Mouse (Mus musculus): ENCODE measurements at regions not wholly inside any gene's neighbourhood (a gene's known extent, or its start where the extent isn't known, plus 50 kb on each side); places are given as distances from the start of the nearest gene placed in this dataset.

DNA sequence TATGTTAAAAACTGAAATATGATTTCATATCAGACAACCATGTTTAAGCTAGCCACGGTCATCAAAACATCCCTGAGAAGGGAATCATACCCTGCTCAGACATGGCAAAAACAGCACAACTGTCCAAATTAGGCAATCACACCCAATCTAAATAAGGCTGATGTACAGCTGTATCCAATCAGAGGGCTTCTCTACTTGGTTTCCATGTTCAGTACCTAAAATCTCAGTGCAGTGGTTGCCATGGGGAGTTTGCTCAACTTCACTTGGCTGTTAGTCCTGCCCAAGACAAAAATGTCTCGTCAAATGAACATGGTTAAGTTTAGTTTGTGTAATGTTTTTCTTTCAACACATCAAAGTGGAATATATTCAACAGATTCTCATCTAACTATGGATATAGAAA, 987.0 kb downstream of the Cdh9 start:
- no peak for DNase-seq (ENCODE audit: extremely low read depth, low read depth)

DNA sequence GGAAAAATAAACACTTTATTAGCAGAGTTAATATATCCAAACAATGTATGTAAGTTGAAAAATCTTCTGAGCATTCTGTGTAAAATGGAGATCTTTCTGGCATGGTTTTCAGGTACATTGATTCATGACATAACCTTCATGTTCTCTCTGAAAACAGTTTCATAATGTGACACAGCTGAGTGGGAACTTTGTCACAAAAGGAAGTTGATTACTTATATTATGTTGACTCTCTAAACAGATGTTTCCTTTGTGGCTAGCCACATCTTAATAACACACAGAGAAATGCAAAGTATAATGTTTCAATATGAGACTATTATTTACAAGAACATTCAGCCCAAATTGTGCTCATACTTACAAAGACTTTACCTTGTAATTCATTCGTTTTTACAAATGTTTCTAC, 1002.1 kb downstream of the Cdh9 start:
- no peak for DNase-seq (ENCODE audit: extremely low read depth, low read depth)

DNA sequence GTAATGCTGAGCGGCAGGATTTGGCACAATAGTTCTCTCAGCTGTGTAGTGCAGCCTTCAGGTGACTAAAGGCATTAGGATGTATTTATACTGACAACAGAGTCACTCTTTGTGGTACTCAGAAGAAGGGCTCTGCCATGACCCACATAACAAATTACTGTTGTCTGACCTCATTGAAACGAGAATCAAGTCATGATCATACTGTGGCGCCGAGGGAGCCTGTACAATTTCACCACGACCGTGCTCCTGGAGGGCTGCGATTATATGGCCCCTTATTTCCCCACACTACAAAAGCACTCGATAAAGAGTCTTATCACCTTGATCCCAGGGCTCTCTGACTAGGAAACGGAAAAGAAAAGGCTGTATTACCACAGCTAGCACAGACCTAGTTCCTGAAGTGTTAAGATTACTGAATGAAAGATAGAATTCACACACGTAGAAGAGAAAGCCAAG, 1041.7 kb downstream of the Cdh9 start:
- DNase-seq (ENCODE audit: extremely low read depth, low read depth), result peak; percentile 66

DNA sequence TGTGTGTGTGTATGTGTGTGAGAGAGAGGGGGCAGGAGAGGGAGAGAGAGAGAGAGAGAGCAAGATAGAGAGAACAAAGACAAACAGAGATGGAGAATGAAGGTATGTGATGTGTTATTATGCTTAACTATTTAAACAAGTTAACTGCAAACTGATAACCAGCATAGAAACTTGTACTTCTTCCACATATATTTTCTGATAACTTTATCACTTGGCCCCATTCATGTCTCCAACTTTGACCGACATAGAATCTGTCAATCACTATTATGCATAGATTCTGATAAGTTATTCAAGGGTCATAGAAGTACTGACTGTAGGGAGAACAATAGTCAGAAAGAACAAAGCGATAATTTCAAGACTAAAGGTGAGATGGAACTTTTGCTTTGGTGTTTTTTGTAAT, 1039.0 kb upstream of the Cdh10 start:
- no peak for DNase-seq (ENCODE audit: extremely low read depth, low read depth)

DNA sequence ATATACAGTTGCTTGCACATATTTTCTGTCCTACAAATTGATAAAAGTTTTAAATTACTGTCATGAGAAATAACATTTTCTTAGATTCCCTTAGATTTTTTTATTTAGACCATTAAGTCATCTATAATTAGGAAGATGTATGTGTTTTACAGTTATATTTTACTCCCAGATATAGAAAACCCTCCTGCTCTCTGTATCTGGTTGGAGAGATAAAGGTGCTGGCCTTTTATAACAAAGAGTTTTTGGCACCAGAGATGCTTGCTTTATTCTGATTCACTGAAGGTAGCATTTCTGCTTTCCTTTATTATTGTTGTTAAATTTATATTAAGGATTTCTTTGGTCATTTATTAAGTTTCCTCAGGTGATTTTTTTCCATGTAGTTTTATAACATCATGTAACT, 1035.4 kb upstream of the Cdh10 start:
- no peak for DNase-seq (ENCODE audit: extremely low read depth, low read depth)

DNA sequence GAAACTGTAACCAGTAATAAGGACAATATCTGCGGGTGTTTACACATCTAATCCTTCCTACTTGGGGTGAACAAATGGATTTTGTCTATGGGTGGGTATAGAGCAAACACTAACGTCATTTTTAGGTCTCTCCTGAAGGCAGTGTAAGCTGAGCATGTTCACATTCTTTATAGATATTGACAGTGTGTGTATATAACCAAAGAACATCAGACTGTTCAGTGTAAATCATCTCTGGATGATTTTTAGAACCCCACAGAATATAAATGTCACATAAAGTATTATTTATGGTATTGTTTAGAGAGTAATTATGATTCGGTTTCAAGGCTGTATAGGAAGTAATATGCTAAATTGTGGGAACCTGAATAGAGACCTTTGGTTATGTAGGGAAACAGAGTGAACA, 1021.2 kb upstream of the Cdh10 start:
- DNase-seq (ENCODE audit: extremely low read depth, low read depth), result no peak

DNA sequence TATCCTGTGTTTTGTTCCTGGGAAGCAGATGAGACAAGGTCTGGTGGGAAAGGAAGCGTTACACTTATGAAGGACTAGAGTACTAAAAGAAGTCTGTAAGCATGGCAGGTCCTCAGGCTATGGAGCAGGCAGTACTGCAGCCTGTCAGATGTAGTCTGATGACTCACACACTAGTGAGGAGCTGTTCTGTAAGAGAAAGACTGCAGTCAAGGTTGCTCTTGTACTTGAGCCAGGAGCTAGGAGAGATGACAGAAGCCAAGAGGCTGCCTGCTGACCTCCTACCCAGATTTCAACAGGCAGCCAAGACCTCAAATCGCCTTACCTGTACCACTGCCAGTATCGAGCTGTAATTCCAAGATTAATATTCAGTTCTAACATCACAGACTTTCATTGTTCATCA, 1017.3 kb upstream of the Cdh10 start:
- DNase-seq (ENCODE audit: extremely low read depth, low read depth), result no peak

DNA sequence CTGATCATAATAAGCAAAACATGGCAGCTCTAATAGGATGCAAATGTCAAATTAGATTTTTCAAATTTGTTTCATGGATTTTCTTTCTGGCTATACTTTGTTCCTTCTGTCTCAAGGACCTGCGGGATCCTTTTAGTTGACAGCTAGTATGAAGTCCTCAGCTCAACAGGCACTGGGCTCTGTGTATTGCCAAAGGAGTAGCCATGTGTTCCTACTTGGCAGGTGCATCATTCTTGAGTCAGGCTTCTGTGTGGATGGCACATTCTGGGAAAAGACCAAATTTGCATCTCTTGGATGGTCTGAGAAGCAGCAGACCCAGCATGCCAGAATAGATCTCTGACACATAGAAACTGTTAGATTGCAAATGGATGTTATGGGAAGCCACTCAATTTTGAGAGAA, 1015.6 kb upstream of the Cdh10 start:
- DNase-seq (ENCODE audit: extremely low read depth, low read depth), result no peak

DNA sequence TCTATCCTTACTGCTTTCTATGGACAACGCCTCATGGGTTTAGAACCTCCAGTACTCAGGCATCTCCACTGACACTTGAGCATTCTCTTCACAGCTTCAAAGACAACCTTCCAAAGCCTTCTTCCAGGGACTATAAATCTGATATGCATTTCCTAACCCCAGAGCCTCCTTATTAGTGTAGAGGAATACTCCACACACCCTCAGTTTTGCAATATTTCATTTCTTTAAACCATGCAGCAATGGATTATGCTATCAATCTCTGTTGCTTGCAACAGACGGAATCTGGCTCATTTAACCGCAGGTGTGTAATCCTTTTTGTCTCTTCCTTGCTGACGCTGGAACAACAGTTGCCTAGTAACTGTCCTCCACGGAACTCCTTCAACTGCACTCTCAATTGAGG, 988.4 kb upstream of the Cdh10 start:
- no peak for DNase-seq (ENCODE audit: extremely low read depth, low read depth)

DNA sequence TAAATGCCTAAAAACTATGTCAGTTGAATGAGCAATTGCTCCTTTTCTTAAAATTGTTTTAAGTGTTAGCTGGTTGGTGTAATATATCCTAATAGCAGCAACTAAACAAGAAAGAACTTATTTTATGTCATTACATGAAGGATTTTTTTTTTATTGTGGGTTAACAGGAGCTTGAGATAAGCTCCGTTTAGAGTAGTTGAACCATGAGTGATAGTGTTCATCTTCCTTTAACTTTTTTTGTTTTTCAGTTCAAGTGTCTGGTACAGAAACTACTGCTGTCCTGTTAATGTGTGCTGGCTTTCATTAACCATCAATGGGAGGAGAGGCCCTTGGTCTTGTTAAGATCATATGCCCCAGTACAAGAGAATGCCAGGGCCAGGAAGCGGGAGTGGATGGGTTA, 986.8 kb upstream of the Cdh10 start:
- DNase-seq (ENCODE audit: extremely low read depth, low read depth), result no peak

DNA sequence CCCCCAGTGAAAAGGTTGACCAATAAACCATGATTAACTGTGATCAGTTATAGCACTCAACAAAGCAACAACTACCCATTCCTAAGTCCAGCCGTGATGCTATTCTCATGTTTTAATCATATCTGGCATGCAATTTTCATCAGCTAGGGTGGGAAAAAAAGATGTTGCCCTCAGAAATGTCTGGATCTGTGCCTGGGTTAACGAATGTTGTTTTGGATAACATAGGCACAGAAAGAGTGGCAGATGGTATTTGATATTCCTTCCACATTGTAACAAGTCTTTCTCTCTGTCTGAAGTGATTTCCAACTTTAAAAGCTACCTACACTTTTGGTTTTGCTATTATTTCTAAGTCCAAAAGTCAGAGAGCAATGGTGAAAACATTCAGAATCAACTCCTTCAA, 938.6 kb upstream of the Cdh10 start:
- DNase-seq (ENCODE audit: extremely low read depth, low read depth), result no peak

DNA sequence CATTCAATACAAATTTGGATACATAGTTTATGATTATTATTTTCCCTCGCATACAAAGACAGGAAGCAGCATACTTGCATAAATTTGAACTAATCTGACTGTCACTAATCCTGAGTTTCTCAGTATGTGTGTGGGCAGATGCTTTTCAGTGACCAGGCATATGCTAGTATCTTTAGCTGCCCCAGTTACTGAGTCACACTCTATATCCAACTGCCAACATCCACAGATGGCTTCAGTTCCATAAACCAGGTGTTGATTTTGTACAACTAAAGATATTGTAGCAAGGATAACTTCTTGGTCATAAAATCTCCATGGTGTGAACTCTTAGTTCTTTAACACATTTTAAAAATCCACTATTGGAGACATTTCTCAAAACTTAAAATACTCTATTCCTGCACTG, 929.4 kb upstream of the Cdh10 start:
- no peak for DNase-seq (ENCODE audit: extremely low read depth, low read depth)

DNA sequence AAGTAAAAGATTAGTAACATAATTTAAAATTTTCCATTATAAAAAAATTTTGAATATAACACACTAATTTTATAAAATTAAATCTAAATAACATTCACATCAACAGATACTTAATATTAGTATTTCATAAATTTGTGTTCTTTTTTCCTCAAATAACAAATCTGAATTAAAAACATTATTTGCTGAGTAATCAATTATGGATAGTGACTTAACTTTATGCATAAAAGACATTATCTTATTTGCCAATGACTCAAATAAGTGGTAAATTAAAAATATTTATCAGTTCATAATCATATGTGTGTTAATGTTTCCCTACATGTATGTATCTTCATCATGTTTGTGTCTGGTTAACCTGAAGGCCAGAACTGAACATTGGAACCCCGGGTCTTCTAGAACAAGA, 918.7 kb upstream of the Cdh10 start:
- no peak for DNase-seq (ENCODE audit: extremely low read depth, low read depth)

DNA sequence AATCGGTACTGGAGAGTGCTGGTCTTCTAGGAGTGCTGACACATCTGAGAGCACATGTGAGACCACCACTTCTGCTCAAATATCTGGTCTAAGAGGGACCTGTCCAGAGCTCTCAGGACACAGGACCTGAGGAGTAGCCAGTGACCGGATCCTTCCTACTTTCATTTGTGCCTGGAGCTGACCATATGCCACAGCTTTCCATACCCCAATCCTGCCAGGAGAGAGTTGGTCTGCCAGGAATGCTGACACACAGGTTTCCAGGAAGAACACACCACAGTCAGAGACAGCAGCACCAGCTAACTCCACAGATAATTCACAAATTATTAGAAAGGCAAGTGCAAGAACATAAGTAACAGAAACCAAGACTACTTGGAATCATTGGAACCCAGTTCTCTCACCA, 906.5 kb upstream of the Cdh10 start:
- DNase-seq (ENCODE audit: extremely low read depth, low read depth), result no peak

DNA sequence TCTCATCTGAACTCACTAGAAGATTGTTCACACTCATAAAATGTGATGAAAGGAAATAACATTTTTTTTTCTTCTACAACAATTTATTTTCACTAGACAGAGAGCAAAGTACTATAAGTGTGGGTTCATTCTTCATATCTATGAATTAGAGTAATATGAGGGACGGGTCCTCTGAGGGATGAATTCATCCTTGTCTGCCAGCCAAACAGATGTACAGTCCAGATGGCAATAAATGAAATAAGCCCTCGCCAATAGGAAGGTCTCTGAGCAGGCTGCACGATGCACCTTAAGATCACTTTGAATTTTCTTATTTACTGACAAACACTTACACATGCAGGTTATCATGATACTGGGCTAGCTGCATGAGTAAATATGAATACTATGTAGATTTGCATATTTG, 886.2 kb upstream of the Cdh10 start:
- DNase-seq (ENCODE audit: extremely low read depth, low read depth), result no peak

DNA sequence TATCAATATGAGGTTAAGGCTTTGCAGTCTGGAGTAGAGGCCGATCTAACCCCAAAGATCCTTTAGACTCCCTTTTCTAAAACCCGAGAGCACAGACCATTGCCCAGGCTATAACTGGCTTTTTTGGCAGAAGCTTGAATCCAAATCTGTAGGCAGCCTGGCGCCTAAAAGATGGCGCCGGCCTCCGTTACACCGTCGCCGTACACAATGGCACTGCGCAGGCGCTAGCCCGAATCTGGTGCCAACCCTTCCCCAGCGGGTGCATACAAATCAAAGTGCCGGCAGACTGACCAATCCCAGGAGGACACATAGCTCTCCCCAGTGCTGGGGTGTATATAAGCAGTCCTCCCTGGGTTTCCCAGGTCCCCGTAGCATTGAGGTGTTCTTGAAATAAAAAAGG, 884.9 kb upstream of the Cdh10 start:
- DNase-seq (ENCODE audit: extremely low read depth, low read depth), result no peak

DNA sequence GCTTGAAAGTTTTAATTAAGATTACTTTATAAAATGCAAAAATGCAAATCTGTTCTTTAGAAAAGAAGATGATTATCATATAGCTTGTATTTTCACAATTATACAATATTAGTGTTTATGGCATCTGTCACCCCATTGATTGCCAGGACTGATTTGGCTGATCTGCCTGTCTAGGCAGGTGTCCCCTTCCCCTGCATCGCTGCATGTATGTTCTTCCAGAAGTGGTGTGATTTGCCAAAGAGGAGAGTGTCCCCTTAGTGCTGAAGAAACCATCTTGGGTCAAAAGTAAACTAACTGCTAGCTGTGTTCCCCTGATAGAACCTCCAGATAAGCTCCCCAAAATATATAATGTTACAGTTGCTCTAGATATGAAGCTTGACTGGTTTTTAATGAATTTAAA, 883.3 kb upstream of the Cdh10 start:
- no peak for DNase-seq (ENCODE audit: extremely low read depth, low read depth)

DNA sequence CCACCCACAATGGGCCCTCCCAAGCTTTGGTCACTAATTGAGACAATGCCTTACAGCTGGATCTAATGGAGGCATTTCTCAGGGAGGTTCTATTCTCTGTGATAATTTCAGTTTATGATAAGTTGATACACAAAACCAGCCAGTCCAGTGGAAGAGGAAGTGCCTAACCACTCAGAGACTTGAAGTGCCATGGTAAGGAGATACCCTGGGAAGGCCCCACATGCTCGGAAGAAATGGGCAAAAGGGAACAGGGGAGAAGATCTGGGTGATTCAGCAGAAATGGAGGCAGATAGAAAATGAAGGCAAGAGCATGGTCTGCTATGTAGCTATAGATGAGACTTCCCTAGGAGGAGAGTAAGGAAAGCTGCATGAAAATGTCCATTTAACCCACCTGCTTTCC, 856.0 kb upstream of the Cdh10 start:
- peak; percentile 43 for DNase-seq (ENCODE audit: extremely low read depth, low read depth)

DNA sequence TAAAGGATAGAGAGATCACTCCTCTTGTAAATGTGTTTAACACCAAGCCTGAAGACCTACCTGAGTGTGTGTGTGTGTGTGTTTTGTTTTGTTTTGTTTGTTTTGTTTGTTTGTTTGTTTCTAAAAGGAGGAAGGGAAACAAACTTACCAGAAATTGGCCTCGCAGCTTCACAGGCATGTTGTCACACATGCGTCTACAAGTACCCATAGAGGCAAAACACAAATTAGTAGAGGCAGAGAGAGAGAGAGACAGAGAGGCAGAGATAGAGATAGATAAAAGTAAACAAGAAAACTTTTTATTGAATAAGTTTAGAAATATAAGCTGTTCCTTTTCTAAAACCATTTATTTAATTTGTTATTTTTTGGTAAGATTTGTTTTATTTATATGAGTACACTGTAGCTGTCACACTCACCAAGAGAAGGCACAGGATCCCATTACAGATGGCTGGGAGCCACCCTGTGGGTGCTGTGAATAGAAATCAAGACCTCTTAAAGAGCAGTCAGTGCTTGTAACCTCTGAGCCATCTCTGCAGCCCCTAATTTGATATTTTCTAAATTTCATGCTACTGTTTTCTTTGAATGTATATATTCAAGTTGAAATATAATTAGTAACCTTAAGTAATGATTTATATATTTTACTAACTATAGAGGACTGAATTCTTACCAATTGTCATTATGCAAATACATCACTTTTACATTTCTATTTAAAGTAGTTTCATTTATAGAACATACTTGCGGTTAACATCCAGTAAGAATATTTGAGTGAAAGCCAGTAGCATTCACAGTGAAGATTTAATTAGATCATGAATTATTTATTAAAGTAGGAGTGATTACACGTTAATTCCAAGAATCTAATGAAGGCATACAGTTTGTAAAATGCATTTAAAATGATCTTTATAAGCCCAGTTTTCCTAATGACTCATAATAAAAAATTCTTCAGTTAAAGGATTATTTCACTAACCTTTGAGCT, 855.2 kb upstream of the Cdh10 start:
- no peak for DNase-seq (ENCODE audit: extremely low read depth, low read depth)

DNA sequence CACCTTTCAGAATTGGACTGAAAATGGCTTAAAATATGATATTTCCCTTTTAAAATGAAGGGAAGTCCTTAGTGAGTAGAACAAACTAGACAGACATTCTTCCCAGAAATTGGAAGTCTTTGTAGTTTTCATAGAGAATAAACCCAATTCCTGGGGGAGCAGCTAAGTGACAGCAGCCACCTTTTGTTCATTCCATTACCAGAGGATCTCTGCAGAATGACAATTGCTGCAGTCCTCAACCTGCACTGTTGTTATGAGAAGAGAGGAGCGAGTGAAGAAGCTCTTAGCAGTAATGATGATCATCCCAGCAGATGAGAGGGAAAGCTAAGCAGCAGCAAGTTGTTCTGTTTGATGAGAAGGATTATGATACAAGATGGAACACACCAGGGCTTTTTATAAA, 831.0 kb upstream of the Cdh10 start:
- DNase-seq (ENCODE audit: extremely low read depth, low read depth), result no peak

DNA sequence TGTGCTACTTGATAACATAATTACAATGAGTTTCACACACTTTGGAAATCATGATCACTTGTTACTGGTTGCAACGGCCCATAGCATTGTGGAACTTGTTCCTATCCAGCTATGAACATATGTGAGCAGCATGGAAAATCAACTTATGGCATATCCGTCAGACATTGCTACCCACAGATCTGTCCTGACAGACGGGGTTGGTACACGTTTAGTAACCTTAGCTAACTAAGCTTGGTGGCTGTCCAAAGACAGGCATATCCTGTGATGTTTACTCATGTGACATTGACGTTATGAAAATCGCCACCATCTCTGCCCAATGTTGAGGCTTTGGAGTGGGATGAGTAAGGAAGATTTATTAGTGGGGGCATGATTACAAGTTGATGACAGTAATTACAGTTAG, 786.1 kb upstream of the Cdh10 start:
- no peak for DNase-seq (ENCODE audit: extremely low read depth, low read depth)

DNA sequence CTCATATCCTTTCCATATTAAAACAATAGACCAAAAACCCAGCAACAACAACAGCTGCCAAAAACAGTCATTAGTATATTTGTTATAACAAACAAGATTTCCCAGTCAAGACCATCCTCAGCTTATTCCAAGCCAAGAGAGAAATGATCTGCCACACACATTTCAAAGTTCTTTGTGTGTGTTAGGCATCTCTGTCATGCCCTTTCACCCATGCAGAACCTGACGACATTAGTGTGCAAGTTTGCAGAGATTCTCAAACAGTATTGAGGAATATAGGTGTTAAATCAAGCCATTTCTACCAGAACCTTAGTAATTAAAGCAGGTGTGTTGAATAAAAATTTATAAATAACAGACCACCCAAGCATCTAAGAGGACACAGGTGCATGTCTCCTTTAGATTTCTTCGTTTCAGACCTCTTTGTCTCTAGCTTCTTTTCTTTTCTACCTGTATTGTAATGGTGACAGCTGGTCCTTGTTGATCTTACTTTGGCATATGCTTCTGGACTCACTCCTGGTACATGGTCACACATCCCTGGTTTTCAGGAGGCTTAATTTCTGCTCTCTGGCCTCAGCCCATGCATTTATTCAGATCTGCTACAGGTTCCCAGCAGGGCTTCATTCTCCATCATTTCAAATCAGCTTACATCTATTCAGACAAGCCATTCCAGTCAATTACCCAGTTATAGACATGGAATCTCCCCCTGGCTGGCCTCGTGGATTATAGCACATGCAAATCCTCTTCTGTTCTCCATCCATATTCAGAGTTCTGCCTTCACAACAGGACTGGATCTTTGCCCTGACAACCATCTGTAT, 766.3 kb upstream of the Cdh10 start:
- DNase-seq (ENCODE audit: extremely low read depth, low read depth), result no peak

DNA sequence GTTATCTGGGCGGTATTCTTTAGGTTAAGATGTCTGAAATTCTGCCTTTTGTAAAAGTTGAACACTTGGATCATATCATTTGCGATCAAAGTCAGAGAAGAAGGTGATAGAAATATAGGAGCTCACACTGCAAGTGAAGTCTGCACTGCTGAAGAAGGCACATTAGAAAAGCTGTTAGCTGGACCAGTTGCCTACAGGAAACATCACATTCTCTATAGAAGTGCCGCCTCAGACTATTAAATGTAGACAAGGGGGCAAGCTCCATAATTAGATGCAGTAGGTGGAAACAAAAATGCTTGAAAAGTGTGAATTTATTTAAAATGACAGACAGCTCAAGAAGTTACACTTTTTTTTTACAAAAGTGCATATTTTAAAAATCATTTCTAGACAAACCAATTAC, 753.2 kb upstream of the Cdh10 start:
- DNase-seq (ENCODE audit: extremely low read depth, low read depth), result no peak

Measured in MEL-GATA-1-ER (cell line).